Mouse (Mus musculus) small intestine, adult 10 weeks (tissue): ENCODE measurements around the gene Gm11562. TPM values are rescaled to one million over a fixed set of nuclear protein-coding genes. Genes with fewer than 3 reads are reported as not detected.

Experiments
- polyA plus RNA-seq: library from polyadenylated mRNA; stranded (reverse); fragments of 350-450 nt; fragmentation: Illumina TruSeq; extraction: RNeasy Lipid Tissue Mini Kit (QIAGEN cat#74804); gene quantifications from one replicate; pipeline ENCODE4 v1.2.3, GENCODE M21; 2014; ENCODE audit warnings: low replicate concordance

The Gm11562 gene
- not detected for polyA plus RNA-seq

DNA sequence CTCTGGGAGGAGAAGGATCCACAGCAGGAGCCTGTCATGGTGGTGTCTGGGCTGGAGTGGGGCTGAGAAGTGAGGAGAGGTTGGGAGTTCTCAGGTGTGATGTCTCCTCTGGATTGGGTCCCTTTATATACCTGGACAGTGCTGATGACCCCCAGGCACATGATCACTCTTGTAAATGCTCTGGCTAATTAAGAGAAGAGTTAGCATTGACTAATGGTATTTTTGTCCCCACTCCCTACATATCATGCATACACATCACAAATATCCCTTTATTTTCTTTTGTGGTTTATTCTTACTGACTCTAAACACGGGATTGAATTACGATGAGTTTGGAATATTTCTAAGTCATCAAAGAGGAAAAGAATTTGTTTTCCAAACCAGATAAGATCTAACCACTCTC is at the start of gene Gm11562:
Gene Gm11562, minus strand, starts transcription at position 101 of the 400 bp plus-strand sequence.

DNA sequence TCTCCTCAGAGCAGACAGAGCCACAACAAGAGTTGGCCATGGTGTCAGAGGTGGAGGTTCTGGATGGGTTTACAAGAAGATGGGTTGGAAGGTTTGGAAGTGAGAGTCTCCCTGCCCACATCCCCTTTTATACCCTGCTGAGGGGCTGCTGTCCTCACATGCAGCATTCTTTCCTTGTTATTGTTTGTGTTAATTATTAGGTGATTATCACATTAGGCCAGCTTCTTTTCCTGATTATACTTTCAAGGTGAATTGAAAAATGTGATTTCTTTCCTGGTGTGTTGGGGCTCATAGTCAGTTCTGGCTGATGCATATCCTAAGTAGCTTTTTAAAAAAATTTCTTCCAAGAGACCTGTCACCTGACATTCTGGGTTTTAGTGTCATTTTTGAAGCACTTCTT is 45.6 kb upstream of the Gm11562 start, which contains the start of gene Krtap4-6:
Gene Krtap4-6, minus strand, starts transcription at position 101 of the 400 bp plus-strand sequence.

DNA sequence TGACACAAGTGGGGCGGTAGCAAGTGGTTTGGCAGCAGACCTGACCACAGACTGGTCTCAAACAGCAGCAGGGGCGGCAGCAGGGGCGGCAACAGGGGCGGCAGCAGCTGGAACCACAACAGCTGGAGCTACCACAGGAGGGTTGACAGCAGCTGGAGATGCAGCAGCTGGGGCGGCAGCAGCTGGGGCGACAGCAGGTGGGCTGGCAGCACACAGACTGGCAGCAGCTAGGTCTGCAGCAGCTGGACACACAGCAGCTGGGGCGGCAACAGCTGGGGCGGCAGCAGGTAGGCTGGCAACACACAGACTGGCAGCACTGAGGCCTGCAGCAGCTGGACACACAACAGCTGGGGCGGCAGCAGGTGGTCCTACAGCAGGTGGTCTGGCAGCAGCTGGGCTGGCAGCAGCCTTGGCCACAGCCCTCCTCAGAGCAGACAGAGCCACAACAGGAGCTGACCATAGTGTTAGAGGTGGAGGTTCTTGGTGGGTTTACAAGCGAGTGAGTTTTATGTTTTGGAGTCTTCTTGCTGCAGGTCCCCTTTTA is 38.3 kb upstream of the Gm11562 start, which contains the start of gene Gm11563:
Gene Gm11563, minus strand, starts transcription at position 494 of the 544 bp plus-strand sequence.

DNA sequence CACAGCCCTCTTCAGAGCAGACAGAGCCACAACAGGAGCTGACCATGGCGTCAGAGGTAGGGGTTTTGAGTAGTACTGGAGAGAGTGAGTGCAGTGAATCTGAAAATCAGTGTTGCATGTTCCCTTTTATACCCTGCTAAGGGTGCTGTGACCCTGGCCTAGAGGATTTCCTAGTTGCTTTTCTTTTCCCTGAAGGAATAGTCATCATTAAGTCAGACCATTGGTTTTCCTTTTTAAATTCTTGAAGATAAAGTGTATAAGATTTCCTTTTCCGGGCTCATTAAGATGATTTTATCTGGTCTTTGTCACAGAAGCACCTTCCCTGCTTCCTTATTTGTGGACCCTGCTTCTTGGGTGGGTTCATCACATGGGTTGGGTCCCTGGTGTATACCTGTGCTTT is 29.9 kb upstream of the Gm11562 start, which contains the start of gene Gm11555:
Gene Gm11555, minus strand, starts transcription at position 101 of the 400 bp plus-strand sequence.

DNA sequence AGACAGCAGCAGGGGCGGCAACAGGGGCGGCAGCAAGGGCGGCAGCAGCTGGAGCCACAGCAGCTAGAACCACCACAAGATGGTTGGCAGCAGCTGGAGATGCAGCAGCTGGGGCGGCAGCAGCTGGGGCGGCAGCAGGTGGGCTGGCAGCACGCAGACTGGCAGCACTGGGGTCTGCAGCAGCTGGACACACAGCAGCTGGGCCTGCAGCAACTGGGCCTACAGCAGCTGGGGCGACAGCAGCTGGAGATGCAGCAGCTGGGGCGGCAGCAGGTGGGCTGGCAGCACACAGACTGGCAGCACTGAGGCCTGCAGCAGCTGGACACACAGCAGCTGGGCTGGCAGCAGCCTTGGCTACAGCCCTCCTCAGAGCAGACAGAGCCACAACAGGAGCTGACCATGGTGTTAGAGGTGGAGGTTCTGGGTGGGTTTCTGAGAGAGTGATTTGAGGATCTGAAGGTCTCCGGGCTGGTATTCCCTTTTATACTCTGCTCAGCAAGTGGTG is 23.5 kb upstream of the Gm11562 start, which contains the start of gene Krtap4-7:
Gene Krtap4-7, minus strand, starts transcription at position 455 of the 505 bp plus-strand sequence.

DNA sequence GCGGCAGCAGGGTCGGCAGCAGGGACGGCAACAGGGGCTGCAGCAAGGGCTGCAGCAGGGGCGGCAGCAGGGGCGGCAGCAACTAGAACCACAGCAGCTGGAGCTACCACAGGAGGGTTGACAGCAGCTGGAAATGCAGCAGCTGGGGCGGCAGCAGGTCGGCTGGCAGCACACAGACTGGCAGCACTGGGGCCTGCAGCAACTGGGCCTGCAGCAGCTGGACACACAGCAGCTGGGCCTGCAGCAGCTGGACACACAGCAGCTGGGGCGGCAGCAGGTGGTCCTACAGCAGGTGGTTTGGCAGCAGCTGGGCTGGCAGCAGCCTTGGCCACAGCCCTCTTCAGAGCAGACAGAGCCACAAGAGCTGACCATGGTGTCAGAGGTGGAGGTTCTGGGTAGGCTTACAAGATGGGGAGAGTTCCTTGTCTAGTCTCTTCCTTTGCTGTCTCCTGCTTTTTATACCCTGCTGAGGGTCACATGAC is 14.5 kb upstream of the Gm11562 start, which contains the start of gene Krtap4-2:
Gene Krtap4-2, minus strand, starts transcription at position 432 of the 482 bp plus-strand sequence.

DNA sequence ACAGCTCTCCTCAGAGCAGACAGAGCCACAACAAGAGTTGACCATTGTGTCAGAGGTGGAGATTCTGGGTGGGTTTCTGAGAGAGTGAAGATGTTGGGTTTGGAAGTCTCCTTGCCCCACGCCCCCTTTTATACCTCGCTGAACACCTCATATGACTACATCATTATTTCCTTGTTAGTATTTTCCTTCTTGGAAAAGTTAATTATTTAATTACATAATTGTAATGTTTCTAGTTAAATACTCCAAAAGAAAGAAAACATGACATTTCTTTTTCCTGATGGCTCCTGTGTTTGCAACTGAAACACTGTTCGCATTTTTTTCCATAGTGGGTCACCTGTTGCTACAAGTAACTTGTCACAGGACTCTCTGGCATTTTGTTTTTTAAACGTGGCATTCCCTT is 7.9 kb upstream of the Gm11562 start, which contains the start of gene Krtap4-1:
Gene Krtap4-1, minus strand, starts transcription at position 101 of the 400 bp plus-strand sequence.

DNA sequence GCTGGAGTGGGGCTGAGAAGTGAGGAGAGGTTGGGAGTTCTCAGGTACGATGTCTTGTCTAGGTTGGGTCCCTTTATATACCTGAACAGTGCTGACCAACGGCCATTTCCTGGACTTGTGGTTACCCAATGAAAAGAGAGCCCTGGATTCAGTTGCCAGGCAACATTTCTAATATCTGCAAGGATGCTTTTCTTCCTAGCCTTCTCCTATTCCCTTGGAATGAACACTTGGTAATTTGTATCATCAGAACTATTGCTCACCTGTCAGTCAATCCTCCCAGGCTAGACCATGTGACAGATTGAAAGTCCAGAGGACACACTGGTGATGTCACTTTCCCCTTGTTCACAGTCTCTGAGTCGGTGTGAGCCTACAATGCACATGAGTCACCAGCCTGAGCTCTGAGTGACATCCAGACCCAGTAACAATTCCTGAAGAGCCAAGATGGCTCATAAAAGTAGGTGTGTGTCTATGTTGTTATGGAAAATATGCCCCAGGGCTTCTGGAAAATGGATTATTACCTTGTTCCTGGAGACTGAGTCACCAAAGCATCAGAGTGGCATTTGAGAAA is 5.4 kb downstream of the Gm11562 start, which contains the start of gene Krtap2-4:
Gene Krtap2-4, minus strand, starts transcription at position 51 of the 568 bp plus-strand sequence.

DNA sequence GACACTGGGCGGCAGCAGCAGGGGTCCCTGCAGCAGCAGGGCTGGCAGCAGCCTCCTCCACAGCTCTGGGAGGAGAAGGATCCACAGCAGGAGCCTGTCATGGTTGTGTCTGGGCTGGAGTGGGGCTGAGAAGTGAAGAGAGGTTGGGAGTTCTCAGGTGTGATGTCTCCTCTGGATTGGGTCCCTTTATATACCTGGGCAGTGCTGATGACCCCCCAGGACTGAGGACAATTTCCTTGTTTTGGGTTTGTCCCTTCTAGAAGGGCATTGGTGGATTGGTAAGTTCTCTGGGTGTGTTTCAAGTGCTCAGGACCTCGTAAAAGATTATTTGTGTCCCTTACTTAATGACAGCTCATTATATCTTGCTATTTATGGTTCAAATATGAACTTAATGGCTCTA is 10.1 kb downstream of the Gm11562 start, which contains the start of gene Gm11937:
Gene Gm11937, minus strand, starts transcription at position 101 of the 400 bp plus-strand sequence.

DNA sequence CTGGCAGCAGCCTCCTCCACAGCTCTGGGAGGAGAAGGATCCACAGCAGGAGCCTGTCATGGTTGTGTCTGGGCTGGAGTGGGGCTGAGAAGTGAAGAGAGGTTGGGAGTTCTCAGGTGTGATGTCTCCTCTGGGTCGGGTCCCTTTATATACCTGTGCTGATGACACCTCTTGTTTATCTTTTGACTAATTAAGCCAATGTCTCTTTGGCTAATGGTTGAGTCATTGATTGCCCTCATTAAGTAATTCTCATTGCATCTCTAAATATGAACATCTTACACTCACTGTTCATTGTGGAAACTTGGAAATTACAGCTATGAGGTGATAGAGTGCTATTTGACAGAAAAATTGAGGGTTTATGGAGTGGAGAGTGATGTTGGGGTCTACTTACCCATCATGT is 17.0 kb downstream of the Gm11562 start, which contains the start of gene Gm11938:
Gene Gm11938, minus strand, starts transcription at position 101 of the 400 bp plus-strand sequence.

DNA sequence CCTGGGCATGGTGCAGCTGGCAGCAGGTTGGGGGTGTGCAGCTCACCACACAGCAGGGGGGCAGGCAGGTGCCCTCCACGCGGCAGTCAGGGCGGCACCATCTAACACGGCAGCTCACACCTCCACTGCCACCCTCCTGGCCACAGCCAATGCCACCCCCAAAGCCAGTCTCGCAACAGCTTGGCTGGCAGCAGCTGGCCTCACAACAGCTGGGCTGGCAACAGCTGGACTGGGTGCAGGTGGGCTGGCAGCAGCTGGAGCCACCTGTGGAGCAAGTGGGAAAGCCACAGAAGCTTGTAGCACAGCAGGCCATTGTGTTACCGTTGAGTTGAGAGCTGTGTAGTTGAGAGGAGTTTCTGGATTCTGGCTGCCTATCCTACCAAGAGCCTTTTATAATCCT is 22.5 kb downstream of the Gm11562 start, which contains the start of gene Krtap9-3:
Gene Krtap9-3, minus strand, starts transcription at position 364 of the 400 bp plus-strand sequence.

DNA sequence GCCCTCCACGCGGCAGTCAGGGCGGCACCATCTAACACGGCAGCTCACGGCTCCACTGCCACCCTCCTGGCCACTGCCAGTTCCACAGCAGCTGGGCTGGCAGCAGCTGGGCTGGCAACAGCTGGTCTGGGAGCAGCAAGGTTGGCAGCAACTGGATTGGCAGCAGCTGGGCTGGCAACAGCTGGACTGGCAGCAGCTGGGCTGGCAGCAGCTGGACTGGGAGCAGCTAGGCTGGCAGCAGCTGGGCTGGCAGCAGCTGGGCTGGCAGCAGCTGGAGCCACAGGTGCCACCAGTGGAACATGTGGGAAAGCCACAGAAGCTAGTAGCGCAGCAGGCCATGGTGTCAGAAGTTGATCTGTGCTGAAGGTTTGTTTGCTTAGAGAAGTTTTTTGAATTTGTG is 29.3 kb downstream of the Gm11562 start, which contains the start of gene Krtap1-3:
Gene Krtap1-3, minus strand, starts transcription at position 359 of the 400 bp plus-strand sequence.

DNA sequence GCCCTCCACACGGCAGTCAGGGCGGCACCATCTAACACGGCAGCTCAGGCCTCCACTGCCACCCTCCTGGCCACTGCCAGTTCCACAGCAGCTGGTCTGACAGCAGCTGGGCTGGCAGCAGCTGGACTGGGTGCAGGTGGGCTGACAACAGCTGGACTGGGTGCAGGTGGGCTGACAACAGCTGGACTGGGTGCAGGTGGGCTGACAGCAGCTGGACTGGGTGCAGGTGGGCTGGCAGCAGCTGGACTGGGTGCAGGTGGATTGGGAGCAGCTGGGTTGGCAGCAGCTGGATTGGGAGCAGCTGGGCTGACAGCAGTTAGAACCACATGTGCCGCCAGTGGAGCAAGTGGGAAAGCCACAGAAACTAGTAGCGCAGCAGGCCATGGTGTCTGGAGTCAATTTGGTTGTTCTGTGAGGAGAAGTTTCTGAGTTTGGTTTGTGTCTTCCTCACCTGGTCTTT is 37.0 kb downstream of the Gm11562 start, which contains the start of gene Krtap1-4:
Gene Krtap1-4, minus strand, starts transcription at position 410 of the 460 bp plus-strand sequence.

DNA sequence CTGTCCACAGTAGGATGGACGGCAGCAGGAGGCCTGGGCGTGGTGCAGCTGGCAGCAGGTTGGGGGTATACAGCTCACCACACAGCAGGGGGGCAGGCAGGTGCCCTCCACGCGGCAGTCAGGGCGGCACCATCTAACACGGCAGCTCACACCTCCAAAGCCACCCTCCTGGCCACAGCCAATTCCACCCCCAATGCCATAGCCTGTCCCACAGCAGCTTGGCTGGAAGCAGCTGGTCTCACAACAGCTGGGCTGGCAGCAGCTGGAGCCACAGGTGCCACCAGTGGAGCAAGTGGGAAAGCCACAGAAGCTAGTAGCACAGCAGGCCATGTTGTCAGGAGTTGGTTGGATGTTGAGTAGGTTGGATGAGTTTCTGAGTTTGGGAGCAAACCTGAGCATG is 39.6 kb downstream of the Gm11562 start, which contains the start of gene Krtap1-5:
Gene Krtap1-5, minus strand, starts transcription at position 381 of the 400 bp plus-strand sequence.

Other genes with a start within 250 kb of the Gm11562 start
- not detected for gene Krt28, start 245.5 kb downstream of the Gm11562 start, polyA plus RNA-seq
- gene Krt10, start 231.1 kb downstream of the Gm11562 start, polyA plus RNA-seq, result 11.2 TPM
- gene Krt12, start 198.2 kb downstream of the Gm11562 start, polyA plus RNA-seq, result 1.2 TPM
- 924 TPM for gene Krt20, start 182.3 kb downstream of the Gm11562 start, polyA plus RNA-seq
- 3.3 TPM for gene Krt23, start 127.3 kb downstream of the Gm11562 start, polyA plus RNA-seq
- gene Krt39, start 99.1 kb downstream of the Gm11562 start, polyA plus RNA-seq, result not detected
- not detected for gene Krt40, start 77.3 kb downstream of the Gm11562 start, polyA plus RNA-seq
- gene Krtap3-3, start 69.6 kb downstream of the Gm11562 start, polyA plus RNA-seq, result not detected
- gene Krtap3-2, start 63.6 kb downstream of the Gm11562 start, polyA plus RNA-seq, result not detected
- not detected for gene Gm11939, start 61.0 kb downstream of the Gm11562 start, polyA plus RNA-seq
- gene Krtap3-1, start 53.8 kb downstream of the Gm11562 start, polyA plus RNA-seq, result not detected
- gene Krtap1-5, start 39.4 kb downstream of the Gm11562 start, polyA plus RNA-seq, result not detected
- not detected for gene Krtap1-4, start 36.8 kb downstream of the Gm11562 start, polyA plus RNA-seq
- not detected for gene Krtap1-3, start 29.1 kb downstream of the Gm11562 start, polyA plus RNA-seq
- gene Krtap9-3, start 22.3 kb downstream of the Gm11562 start, polyA plus RNA-seq, result not detected
- not detected for gene Gm11938, start 17.1 kb downstream of the Gm11562 start, polyA plus RNA-seq
- gene Gm11937, start 10.2 kb downstream of the Gm11562 start, polyA plus RNA-seq, result not detected
- not detected for gene Krtap2-4, start 5.6 kb downstream of the Gm11562 start, polyA plus RNA-seq
- gene Krtap4-1, start 7.8 kb upstream of the Gm11562 start, polyA plus RNA-seq, result not detected
- not detected for gene Krtap4-2, start 14.6 kb upstream of the Gm11562 start, polyA plus RNA-seq
- not detected for gene Krtap4-7, start 23.7 kb upstream of the Gm11562 start, polyA plus RNA-seq
- not detected for gene Gm11555, start 29.8 kb upstream of the Gm11562 start, polyA plus RNA-seq
- gene Gm11563, start 38.5 kb upstream of the Gm11562 start, polyA plus RNA-seq, result not detected
- gene Krtap4-6, start 45.5 kb upstream of the Gm11562 start, polyA plus RNA-seq, result not detected
- not detected for gene Gm14190, start 70.3 kb upstream of the Gm11562 start, polyA plus RNA-seq
- gene Gm14180, start 113.9 kb upstream of the Gm11562 start, polyA plus RNA-seq, result not detected
- not detected for gene Gm11595, start 152.5 kb upstream of the Gm11562 start, polyA plus RNA-seq
- not detected for gene Krtap4-8, start 160.3 kb upstream of the Gm11562 start, polyA plus RNA-seq
- gene Krtap4-9, start 164.8 kb upstream of the Gm11562 start, polyA plus RNA-seq, result not detected
- gene Gm11596, start 173.0 kb upstream of the Gm11562 start, polyA plus RNA-seq, result not detected
- gene Gm11569, start 178.5 kb upstream of the Gm11562 start, polyA plus RNA-seq, result not detected
- not detected for gene Gm11554, start 184.0 kb upstream of the Gm11562 start, polyA plus RNA-seq
- gene Krtap4-13, start 189.5 kb upstream of the Gm11562 start, polyA plus RNA-seq, result not detected
- not detected for gene Gm11564, start 195.2 kb upstream of the Gm11562 start, polyA plus RNA-seq
- gene 2300003K06Rik, start 217.6 kb upstream of the Gm11562 start, polyA plus RNA-seq, result not detected
- gene Krtap4-16, start 231.2 kb upstream of the Gm11562 start, polyA plus RNA-seq, result not detected
- not detected for gene Gm11568, start 237.5 kb upstream of the Gm11562 start, polyA plus RNA-seq
- not detected for gene Gm11559, start 244.0 kb upstream of the Gm11562 start, polyA plus RNA-seq